ENCODE assay signal across 9 mouse cellular contexts in the genomic region with DNA sequence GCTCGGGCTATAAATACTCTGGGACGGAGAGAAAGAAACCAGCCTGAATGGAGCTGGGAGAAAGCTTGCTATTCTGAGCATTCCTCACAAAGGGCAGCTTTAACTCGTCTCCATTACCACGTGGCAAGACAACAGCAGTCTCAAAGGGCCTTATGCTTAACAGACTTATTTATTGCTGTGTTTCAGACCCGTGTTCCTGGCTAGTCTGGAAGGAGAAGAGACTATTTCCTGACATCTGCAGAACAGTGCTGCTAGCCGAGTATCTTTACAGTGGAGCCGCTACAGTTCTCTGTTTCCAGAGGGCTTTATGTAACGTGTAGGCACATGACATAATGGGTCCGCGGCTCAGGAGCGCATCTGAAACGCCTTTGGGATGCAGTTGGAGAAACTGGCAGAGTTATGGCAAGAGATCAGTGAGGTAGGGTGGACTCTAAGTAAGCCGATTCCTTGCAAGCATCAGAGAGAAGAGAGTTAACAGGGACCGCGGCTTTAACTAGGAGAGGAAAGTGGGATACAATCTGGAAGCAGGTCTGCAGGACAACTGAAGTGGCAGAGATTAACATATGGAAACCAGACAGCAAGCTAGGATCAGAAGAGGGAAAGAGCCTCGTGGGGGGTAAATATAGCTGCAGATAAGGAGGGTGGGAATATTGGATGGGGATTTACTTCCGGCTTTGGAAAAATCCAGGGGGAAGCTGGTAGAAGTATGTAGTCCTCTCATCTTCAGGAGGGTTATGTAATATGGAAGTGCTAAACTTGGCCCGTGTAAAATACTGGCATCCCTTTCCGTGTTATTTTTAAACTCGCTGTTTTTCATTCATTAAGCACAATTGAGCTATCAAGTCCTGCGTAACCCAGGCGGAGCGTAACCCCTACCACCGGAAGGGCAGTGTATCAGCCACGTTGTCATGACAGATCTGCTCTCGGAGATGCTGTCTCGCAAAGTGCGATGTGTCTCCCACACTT.
A peak's percentile ranks its signal among the peaks of the same experiment; 100 is the strongest.
DNase-seq lines count a peak whose midpoint lies in the region; ATAC-seq and TF ChIP-seq lines count a peak whose summit lies in the region.
"Had no signal": no experiment of that assay in that cellular context is flagged by ENCODE, and none has a peak within 500 bp of the region (broad histone marks: within the 10 kb centered on the region; RNA-seq: fewer than 3 reads in every experiment).

No protein-coding gene starts in this region.

- H3K36me3 ChIP-seq in kidney, postnatal 0 days (ENCODE audit: insufficient read depth, low read length): no peaks in the 10 kb centered on the region
- H3K36me3 ChIP-seq in limb, embryonic 15.5 days: no peaks in the 10 kb centered on the region
- H3K36me3 ChIP-seq in stomach, embryonic 14.5 days (ENCODE audit: control insufficient read depth, insufficient read depth, low read length): no peaks in the 10 kb centered on the region

- H3K4me2 ChIP-seq in kidney, postnatal 0 days (ENCODE audit: low read length): peak overlapping the region; percentile 21
- H3K4me2 ChIP-seq in limb, embryonic 15.5 days: peak overlapping the region; percentile 37
- H3K4me2 ChIP-seq in stomach, embryonic 14.5 days (replicated peaks; ENCODE audit: low read depth, low read length): no peak overlapping the region; the same call in 1 of the 2 replicates

- no peaks in the 10 kb centered on the region for H3K9me3 ChIP-seq in kidney, postnatal 0 days (replicated peaks; ENCODE audit: low read length)
- no peaks in the 10 kb centered on the region for H3K9me3 ChIP-seq in limb, embryonic 15.5 days
- no peaks in the 10 kb centered on the region for H3K9me3 ChIP-seq in stomach, embryonic 14.5 days (ENCODE audit: control insufficient read depth, low read depth, low read length)

- 40% methylated on average over 28 of the region's 28 CpGs for WGBS in kidney, postnatal 0 days
- 33% methylated on average over 28 of the region's 28 CpGs for WGBS in limb, embryonic 15.5 days
- 54% methylated on average over 28 of the region's 28 CpGs for WGBS in stomach, embryonic 14.5 days

- H3K4me1 ChIP-seq in kidney, postnatal 0 days (replicated peaks; ENCODE audit: insufficient read depth, low read length): no peaks in the 10 kb centered on the region
- peaks cover 17% of the 10 kb centered on the region for H3K4me1 ChIP-seq in limb, embryonic 15.5 days
- peaks cover 9% of the 10 kb centered on the region for H3K4me1 ChIP-seq in stomach, embryonic 14.5 days (ENCODE audit: control insufficient read depth, insufficient read depth, low read length)

- no peak for TF ChIP-seq CTCF in kidney, postnatal 0 days (IDR thresholded peaks at IDR 0.05; ENCODE audit: low read depth)

- no peak; the same call in 1 of the 2 replicates for ATAC-seq in kidney, postnatal 0 days (replicated peaks; ENCODE audit: low FRiP score, low read depth)
- peak; percentile 40; the same call in 1 of the 2 replicates for ATAC-seq in limb, embryonic 15.5 days (ENCODE audit: insufficient number of reproducible peaks, low FRiP score, low TSS enrichment, low read depth)
- peak; percentile 18; the same call in 1 of the 2 replicates for ATAC-seq in stomach, embryonic 14.5 days (ENCODE audit: insufficient number of reproducible peaks, insufficient read depth, low FRiP score, low read depth)
- no peak for ATAC-seq in erythroid progenitor cell, adult 5-6 weeks (replicated peaks; ENCODE audit: low FRiP score, poor library complexity, severe bottlenecking)

- DNase-seq in R1 (ENCODE audit: low read depth, low spot score): peak; percentile 10
- peak; percentile 33 for DNase-seq in embryo, embryonic 10 days (ENCODE audit: low spot score)
- peak; percentile 43 to 59 for DNase-seq in heart, adult 9 months (ENCODE audit: low spot score in 2 of 2)
- peak; percentile 91 for DNase-seq in kidney, postnatal 0 days (ENCODE audit: low spot score)
- DNase-seq in liver: no peak

- H3K9ac ChIP-seq in kidney, postnatal 0 days (ENCODE audit: low read depth, low read length): no peak overlapping the region
- no peak overlapping the region for H3K9ac ChIP-seq in limb, embryonic 15.5 days
- H3K9ac ChIP-seq in stomach, embryonic 14.5 days (replicated peaks; ENCODE audit: low read depth, low read length): no peak overlapping the region

- H3K4me3 ChIP-seq in kidney, postnatal 0 days (replicated peaks; ENCODE audit: low read depth, low read length): no peak overlapping the region
- peak overlapping the region; percentile 14; the same call in 1 of the 2 replicates for H3K4me3 ChIP-seq in limb, embryonic 15.5 days
- H3K4me3 ChIP-seq in stomach, embryonic 14.5 days (ENCODE audit: low read depth, low read length): no peak overlapping the region

- H3K27me3 ChIP-seq in kidney, postnatal 0 days (ENCODE audit: insufficient read depth, low read length): no peaks in the 10 kb centered on the region
- H3K27me3 ChIP-seq in limb, embryonic 15.5 days: no peaks in the 10 kb centered on the region
- H3K27me3 ChIP-seq in stomach, embryonic 14.5 days (ENCODE audit: control insufficient read depth, insufficient read depth, low read length): no peaks in the 10 kb centered on the region

- H3K27ac ChIP-seq in kidney, postnatal 0 days: peak overlapping the region; percentile 8; the same call in 1 of the 2 replicates
- H3K27ac ChIP-seq in limb, embryonic 15.5 days: peak overlapping the region; percentile 75
- peak overlapping the region; percentile 58; the same call in 1 of the 2 replicates for H3K27ac ChIP-seq in stomach, embryonic 14.5 days (ENCODE audit: low read length)
- H3K27ac ChIP-seq: macrophage had no signal

Comparison
In these comparisons a context has a peak if more than half of its experiments do, and no peak if none do; other contexts are left out.
1. ATAC-seq: peak in limb, embryonic 15.5 days (single experiment) and stomach, embryonic 14.5 days (single experiment); none in kidney, postnatal 0 days (single experiment) and erythroid progenitor cell, adult 5-6 weeks (single experiment).
2. H3K27ac ChIP-seq: peak in every context shown above with its lines; median percentile 75 in limb, embryonic 15.5 days; 58 in stomach, embryonic 14.5 days; 8 in kidney, postnatal 0 days.